Mouse (Mus musculus) c-Kit-positive CD71-negative TER-119-negative erythroid progenitor cells, embryonic 14.5 days (primary cell): ENCODE data around the gene Dnah11.

Experiments used
- DNase-seq: peaks from one replicate; pipeline ENCODE4 v3.0.0-alpha.2; 2013; ENCODE audit warnings: low read depth

Dnah11 gene

DNA sequence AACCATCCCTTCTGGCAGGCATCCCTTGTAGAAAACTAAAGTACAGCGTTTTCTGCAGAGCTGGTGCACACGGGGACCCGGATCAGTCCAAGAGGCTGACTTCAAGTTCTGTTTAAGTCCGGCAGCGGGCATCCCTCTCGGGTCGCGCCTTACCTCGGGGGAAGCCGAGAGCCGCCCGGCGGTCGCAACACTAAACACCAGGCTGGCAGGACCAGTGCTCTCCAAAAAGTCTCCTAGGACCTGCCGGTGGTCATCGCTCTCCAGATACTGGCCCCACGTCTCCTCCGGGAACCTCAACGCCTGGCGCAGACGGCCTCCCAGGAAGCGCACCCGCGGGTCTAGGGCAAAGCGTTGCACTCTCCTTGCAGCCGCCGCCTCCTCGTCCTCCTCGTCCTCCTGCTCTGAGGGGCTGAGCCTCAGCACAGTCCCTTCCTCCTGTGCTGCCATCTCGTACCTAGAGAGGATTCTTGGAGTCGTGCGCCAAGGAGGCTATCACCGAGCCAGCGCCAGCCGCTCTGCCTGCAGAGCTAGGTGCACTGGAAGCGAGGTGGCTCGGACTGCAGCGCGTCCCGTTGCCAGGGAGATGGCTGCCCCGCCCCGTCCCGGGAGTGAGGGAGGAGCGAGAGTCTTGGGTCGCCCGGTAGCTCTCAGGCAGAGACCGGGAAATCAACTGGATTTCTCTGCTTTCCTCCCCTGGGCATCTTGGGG is at the start of gene Dnah11:
Gene Dnah11, minus strand, starts transcription at position 658 of the 708 bp plus-strand sequence.
- peak; percentile 26 for DNase-seq

DNA sequence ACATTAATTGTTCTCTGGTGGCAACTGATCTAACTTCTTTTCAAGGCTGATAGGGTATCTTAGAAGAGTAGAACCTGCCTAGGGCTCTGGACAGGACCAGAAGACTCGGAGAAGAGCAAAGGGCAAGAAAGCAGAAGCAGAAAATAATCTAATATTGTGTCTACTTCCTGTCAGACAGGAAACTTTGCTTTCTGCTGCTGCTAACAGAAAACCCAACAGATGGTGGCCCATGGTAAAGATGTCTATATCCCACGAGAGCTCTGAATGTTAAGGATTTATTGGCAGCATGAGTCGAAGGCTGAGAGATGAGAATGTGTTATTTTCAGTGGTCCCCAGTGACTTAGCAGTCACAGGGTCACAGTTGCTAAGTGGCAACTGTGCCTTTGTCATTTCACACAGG is 22.3 kb upstream of the Dnah11 start:
- no peak for DNase-seq

GRCm38 (mm10) chr12:118220062-118220461 is 21.2 kb upstream of the Dnah11 start:
- no peak for DNase-seq

DNA sequence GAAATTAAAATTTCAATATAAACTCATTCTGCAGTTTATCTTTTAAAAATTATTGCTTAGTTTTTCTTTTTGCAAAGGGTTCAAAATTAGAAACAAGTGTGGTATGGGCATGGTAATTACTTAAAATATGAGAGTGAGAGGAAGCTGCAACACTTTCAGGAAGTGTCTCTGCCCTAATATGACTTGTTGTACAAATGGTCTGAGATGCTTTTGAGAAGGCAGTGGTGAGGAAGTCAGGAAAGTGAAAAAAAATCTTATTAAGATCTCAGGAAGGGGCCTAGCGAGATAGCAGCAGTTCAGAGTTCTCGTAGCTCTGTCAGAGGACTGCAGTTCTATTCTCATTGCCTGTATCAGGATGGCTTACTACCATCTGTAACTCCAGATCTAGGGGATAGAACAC is 13.3 kb upstream of the Dnah11 start:
- DNase-seq = no peak

DNA sequence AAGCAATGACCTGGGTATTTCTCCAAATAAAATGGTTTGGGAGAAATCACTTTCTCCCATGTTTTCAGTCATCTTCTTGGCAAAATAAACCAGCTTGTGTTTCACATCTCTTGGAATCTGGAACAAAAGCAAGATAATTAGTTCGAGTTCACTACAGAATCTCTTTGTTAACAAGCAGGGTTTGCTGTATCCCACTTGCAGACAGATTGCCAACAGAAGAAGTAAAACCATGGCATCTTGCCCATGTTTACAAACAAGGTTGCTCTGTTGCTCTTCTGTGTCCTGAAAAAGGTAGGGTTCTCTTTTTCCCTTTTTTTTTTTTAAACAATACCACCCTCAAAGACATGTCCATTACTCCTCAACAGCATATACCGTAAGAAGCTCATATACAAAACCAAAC is 2.3 kb downstream of the Dnah11 start:
- DNase-seq = no peak

DNA sequence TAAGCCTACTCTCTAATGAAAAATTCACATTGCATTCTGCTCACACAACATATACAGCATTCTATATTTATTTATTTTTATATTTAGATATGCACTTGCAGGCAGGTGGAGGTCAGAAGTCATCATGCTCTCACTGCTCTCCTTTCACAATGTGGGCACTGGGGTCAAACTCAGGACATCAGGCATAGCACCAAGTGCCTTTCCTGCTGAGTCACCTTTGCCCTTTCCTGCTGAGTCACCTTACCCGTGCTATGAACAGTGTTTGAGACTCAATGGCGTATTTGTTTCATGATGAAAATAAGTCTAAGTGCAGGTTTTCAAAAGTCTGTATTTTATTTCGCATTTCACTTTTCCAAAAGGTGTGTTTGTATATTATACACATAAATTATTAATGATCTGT is 9.3 kb downstream of the Dnah11 start:
- DNase-seq = no peak

- no peak for DNase-seq
Measured at GRCm38 (mm10) chr12:118187663-118188062, 11.2 kb downstream of the Dnah11 start.

GRCm38 (mm10) chr12:118186881-118187489 is 11.9 kb downstream of the Dnah11 start:
- DNase-seq = no peak

GRCm38 (mm10) chr12:118186120-118186880 is 12.5 kb downstream of the Dnah11 start:
- DNase-seq = no peak

GRCm38 (mm10) chr12:118184731-118185130 is 14.1 kb downstream of the Dnah11 start:
- DNase-seq = no peak

- DNase-seq = no peak
Measured at GRCm38 (mm10) chr12:118177756-118178155, 21.1 kb downstream of the Dnah11 start.

- no peak for DNase-seq
Measured at GRCm38 (mm10) chr12:118164785-118165184, 34.1 kb downstream of the Dnah11 start.

DNA sequence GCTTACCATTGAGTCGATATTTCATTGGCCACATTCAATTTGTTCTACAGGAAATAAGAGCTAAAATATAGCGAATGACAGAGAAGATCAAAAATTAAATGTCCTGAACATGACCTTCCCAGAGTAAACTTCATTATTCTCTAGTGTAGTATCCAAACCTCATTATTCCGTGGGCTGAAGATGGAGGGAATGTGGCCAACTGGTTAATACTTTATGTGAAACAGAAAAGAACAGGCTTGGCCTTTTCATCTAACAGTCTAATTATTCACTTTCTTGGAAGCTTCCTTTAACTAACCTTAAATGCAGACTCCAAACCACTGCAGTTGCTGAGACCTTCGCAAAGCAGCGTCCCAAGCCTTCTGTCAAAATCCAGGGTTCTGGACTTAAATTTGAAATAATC is 41.9 kb downstream of the Dnah11 start:
- DNase-seq = no peak

GRCm38 (mm10) chr12:118147521-118148033 is 51.3 kb downstream of the Dnah11 start:
- no peak for DNase-seq

DNA sequence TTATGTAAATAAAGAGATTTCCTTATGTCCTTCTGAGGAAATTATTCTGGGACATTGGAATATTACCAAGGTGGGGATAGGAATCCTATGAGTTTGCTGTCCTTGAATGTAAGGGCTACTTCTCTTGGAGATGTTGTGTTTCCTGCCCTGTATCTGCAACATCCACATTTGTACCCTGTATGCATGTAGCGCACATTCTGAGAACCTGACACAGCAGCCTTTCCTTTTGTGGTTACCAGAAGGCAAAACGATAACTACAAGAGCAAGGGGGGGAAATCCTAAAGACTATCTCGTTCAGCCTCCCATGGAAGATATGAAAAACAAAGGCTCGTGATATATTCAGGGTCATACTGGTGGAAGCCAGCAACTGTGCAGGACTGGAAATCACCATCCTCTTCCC is 70.7 kb downstream of the Dnah11 start:
- no peak for DNase-seq

DNA sequence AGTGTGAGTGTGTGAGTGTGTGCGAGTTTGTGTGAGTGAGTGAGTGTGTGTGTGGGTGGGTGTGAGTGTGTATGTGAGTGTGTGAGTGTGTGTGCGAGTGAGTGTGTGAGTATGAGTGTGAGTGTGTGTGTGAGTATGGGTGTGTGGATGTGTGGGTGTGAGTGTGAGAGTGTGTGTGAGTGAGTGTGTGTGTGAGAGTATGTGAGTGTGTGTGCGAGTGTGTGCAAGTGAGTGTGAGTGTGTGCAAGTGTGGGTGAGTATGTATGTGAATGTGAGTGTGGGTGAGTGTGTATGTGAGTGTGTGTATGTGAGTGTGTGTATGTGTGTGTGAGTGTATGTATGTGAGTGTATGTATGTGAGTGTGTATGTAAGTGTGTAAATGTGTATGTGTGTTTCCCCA is 79.2 kb downstream of the Dnah11 start:
- DNase-seq = no peak

DNA sequence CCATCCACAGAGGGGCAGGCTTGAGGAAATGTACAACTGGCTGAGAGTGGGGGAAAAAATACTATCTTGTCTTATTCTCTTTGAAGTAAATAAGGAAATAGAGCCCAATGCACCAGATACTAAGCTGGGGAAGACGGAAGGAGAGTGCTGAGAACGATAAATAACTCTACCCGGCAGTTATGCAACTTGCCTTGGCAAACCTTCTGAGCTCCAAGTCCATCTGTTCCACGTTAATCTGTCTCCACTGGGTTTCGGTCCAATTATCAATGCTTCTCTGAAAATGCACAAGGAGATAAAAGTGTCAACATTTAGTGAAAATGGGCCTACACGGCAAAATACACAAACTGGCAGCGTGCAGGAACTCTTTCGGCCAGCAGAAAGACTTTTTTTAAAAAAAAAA is 86.2 kb downstream of the Dnah11 start:
- DNase-seq = no peak

- no peak for DNase-seq
Measured at GRCm38 (mm10) chr12:118111896-118112295, 86.9 kb downstream of the Dnah11 start.

DNA sequence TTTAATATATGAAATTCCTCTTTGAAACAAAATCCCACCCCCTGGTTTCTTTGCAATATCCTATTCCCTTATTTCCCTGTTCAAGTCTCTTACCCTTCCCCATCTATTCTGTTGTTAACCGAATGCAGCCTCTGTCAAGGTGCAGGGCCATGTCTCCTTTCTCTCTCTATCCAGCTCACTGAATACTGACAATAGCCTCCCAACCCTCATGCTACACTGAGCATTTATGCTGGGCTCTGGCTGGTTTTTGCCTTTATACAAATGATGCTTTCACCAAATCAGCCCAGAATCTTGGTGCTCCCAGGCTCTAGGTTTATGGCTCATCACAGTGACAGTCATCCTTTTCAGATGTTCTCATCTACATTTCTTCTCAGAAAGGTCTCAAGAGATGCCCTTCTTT is 91.1 kb downstream of the Dnah11 start:
- DNase-seq = no peak

- DNase-seq = no peak
Measured at GRCm38 (mm10) chr12:118104520-118104919, 94.3 kb downstream of the Dnah11 start.

DNA sequence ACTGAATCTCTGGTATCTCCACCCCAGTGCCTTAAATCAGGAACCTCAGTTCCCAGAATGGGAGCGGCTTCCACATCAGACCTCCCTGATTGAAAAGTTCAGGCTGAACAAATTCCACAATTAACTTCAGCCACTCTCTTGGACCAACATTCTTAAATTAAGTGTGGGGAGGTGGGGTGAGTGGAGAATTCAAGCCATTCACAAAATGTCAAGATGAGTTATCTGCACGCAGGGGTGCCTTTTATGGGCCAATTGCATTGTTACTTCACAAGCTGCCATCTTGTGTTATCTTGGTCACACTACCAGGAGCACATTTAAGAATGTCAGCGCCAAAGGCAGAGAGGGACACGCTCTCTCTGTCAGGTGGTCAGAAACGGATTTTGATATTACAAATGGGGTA is 99.1 kb downstream of the Dnah11 start:
- no peak for DNase-seq

DNA sequence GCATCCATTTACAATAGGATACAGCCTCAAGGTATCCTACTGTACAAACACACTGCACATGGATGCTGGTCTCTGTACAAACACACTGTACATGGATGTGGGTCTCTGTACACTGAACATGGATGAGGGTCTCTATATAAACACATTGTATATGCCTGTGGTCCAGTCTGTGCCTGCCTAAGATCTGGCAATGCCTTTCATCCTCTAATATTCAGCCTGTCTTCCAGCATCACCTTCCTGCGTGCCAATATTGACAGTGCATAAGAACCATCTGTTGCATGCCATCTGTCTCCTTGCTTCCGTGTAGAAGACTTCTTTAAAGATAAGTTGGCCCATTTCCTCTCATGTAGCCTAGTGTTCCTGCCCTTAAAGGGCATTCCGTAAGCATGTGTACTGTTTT is 100.6 kb downstream of the Dnah11 start:
- no peak for DNase-seq

GRCm38 (mm10) chr12:118094946-118095345 is 103.9 kb downstream of the Dnah11 start:
- DNase-seq = no peak
